Mouse (Mus musculus): ENCODE measurements around the gene Ctsd. TPM values are rescaled to one million over a fixed set of nuclear protein-coding genes. Genes with fewer than 3 reads are reported as not detected.

The Ctsd gene
- polyA plus RNA-seq, 1 experiment = 78.7 TPM

GRCm38 (mm10) chr7:142363107-142363506 is 24.7 kb downstream of the Ctsd start:
- Histone ChIP-seq H3K36me3 (ENCODE audit: control insufficient read depth, insufficient read depth, low read length) (no peaks in the 10 kb centered on the region), H3K27me3 (ENCODE audit: control insufficient read depth, insufficient read depth, low read length) (no peaks in the 10 kb centered on the region), H3K27ac (ENCODE audit: control insufficient read depth, insufficient read depth, low read depth, low read length) (no peak overlapping the region), H3K4me1 (ENCODE audit: control insufficient read depth, insufficient read depth, low read length) (no peaks in the 10 kb centered on the region), H3K4me3 (ENCODE audit: control insufficient read depth, low read depth, low read length) (no peak overlapping the region)
- TF ChIP-seq POLR2A (IDR thresholded peaks at IDR 0.05; ENCODE audit: control insufficient read depth, low read depth, low read length) = no peak
- TF ChIP-seq CTCF (IDR thresholded peaks at IDR 0.05; ENCODE audit: control insufficient read depth, insufficient read depth, insufficient replicate concordance, low read depth, low read length) = no peak

- no peak overlapping the region for H3K27ac ChIP-seq (ENCODE audit: control insufficient read depth, insufficient read depth, low read depth, low read length)
- H3K36me3 ChIP-seq (ENCODE audit: control insufficient read depth, insufficient read depth, low read length) = no peaks in the 10 kb centered on the region
- no peaks in the 10 kb centered on the region for H3K27me3 ChIP-seq (ENCODE audit: control insufficient read depth, insufficient read depth, low read length)
- no peak for TF ChIP-seq CTCF (IDR thresholded peaks at IDR 0.05; ENCODE audit: control insufficient read depth, insufficient read depth, insufficient replicate concordance, low read depth, low read length)
- no peak for TF ChIP-seq POLR2A (IDR thresholded peaks at IDR 0.05; ENCODE audit: control insufficient read depth, low read depth, low read length)
- H3K4me3 ChIP-seq (ENCODE audit: control insufficient read depth, low read depth, low read length) = no peak overlapping the region
- H3K4me1 ChIP-seq (ENCODE audit: control insufficient read depth, insufficient read depth, low read length) = no peaks in the 10 kb centered on the region
Observed at GRCm38 (mm10) chr7:142360743-142361142, 27.1 kb downstream of the Ctsd start.

- TF ChIP-seq POLR2A (IDR thresholded peaks at IDR 0.05; ENCODE audit: control insufficient read depth, low read depth, low read length) = no peak
- no peak for TF ChIP-seq CTCF (IDR thresholded peaks at IDR 0.05; ENCODE audit: control insufficient read depth, insufficient read depth, insufficient replicate concordance, low read depth, low read length)
- Histone ChIP-seq H3K4me3 (ENCODE audit: control insufficient read depth, low read depth, low read length) (no peak overlapping the region), H3K36me3 (ENCODE audit: control insufficient read depth, insufficient read depth, low read length) (no peaks in the 10 kb centered on the region), H3K4me1 (ENCODE audit: control insufficient read depth, insufficient read depth, low read length) (no peaks in the 10 kb centered on the region), H3K27me3 (ENCODE audit: control insufficient read depth, insufficient read depth, low read length) (no peaks in the 10 kb centered on the region), H3K27ac (ENCODE audit: control insufficient read depth, insufficient read depth, low read depth, low read length) (no peak overlapping the region)
Observed at GRCm38 (mm10) chr7:142359129-142359528, 28.7 kb downstream of the Ctsd start.

- Histone ChIP-seq H3K4me3 (ENCODE audit: control insufficient read depth, low read depth, low read length) (no peak overlapping the region), H3K36me3 (ENCODE audit: control insufficient read depth, insufficient read depth, low read length) (no peaks in the 10 kb centered on the region), H3K27me3 (ENCODE audit: control insufficient read depth, insufficient read depth, low read length) (no peaks in the 10 kb centered on the region), H3K4me1 (ENCODE audit: control insufficient read depth, insufficient read depth, low read length) (no peaks in the 10 kb centered on the region), H3K27ac (ENCODE audit: control insufficient read depth, insufficient read depth, low read depth, low read length) (no peak overlapping the region)
- TF ChIP-seq CTCF (IDR thresholded peaks at IDR 0.05; ENCODE audit: control insufficient read depth, insufficient read depth, insufficient replicate concordance, low read depth, low read length) (no peak), POLR2A (IDR thresholded peaks at IDR 0.05; ENCODE audit: control insufficient read depth, low read depth, low read length) (no peak)
Observed at GRCm38 (mm10) chr7:142357566-142357965, 30.3 kb downstream of the Ctsd start.

GRCm38 (mm10) chr7:142354661-142355233 is 33.1 kb downstream of the Ctsd start:
- no peak overlapping the region for H3K27ac ChIP-seq (ENCODE audit: control insufficient read depth, insufficient read depth, low read depth, low read length)
- TF ChIP-seq POLR2A (IDR thresholded peaks at IDR 0.05; ENCODE audit: control insufficient read depth, low read depth, low read length) (no peak), CTCF (IDR thresholded peaks at IDR 0.05; ENCODE audit: control insufficient read depth, insufficient read depth, insufficient replicate concordance, low read depth, low read length) (no peak)

GRCm38 (mm10) chr7:142353854-142354253 is 34.0 kb downstream of the Ctsd start:
- no peaks in the 10 kb centered on the region for H3K27me3 ChIP-seq (ENCODE audit: control insufficient read depth, insufficient read depth, low read length)
- no peaks in the 10 kb centered on the region for H3K36me3 ChIP-seq (ENCODE audit: control insufficient read depth, insufficient read depth, low read length)
- H3K4me3 ChIP-seq (ENCODE audit: control insufficient read depth, low read depth, low read length) = no peak overlapping the region
- no peak overlapping the region for H3K27ac ChIP-seq (ENCODE audit: control insufficient read depth, insufficient read depth, low read depth, low read length)
- TF ChIP-seq CTCF (IDR thresholded peaks at IDR 0.05; ENCODE audit: control insufficient read depth, insufficient read depth, insufficient replicate concordance, low read depth, low read length) (no peak), POLR2A (IDR thresholded peaks at IDR 0.05; ENCODE audit: control insufficient read depth, low read depth, low read length) (no peak)
- no peaks in the 10 kb centered on the region for H3K4me1 ChIP-seq (ENCODE audit: control insufficient read depth, insufficient read depth, low read length)

More at GRCm38 (mm10) chr7:142354661-142355233, 33.1 kb downstream of the Ctsd start:
- Histone ChIP-seq H3K27me3 (ENCODE audit: control insufficient read depth, insufficient read depth, low read length) (no peaks in the 10 kb centered on the region), H3K4me3 (ENCODE audit: control insufficient read depth, low read depth, low read length) (no peak overlapping the region), H3K4me1 (ENCODE audit: control insufficient read depth, insufficient read depth, low read length) (no peaks in the 10 kb centered on the region), H3K36me3 (ENCODE audit: control insufficient read depth, insufficient read depth, low read length) (no peaks in the 10 kb centered on the region)

- H3K4me3 ChIP-seq (ENCODE audit: control insufficient read depth, low read depth, low read length) = no peak overlapping the region
- H3K36me3 ChIP-seq (ENCODE audit: control insufficient read depth, insufficient read depth, low read length) = no peaks in the 10 kb centered on the region
- H3K27me3 ChIP-seq (ENCODE audit: control insufficient read depth, insufficient read depth, low read length) = no peaks in the 10 kb centered on the region
- TF ChIP-seq POLR2A (IDR thresholded peaks at IDR 0.05; ENCODE audit: control insufficient read depth, low read depth, low read length) (no peak), CTCF (IDR thresholded peaks at IDR 0.05; ENCODE audit: control insufficient read depth, insufficient read depth, insufficient replicate concordance, low read depth, low read length) (no peak)
- H3K4me1 ChIP-seq (ENCODE audit: control insufficient read depth, insufficient read depth, low read length) = no peaks in the 10 kb centered on the region; the same call in 1 of the 2 replicates
- no peak overlapping the region for H3K27ac ChIP-seq (ENCODE audit: control insufficient read depth, insufficient read depth, low read depth, low read length)
Observed at GRCm38 (mm10) chr7:142351569-142351968, 36.3 kb downstream of the Ctsd start.

Measured in testis, adult 2 months (tissue).